Mouse (Mus musculus) cerebellum, adult 2 months (tissue): Measurements from ENCODE around the gene Cdr2l.

Source experiments
- CTCF ChIP-seq: fragments of 200-500 bp; IDR thresholded peaks from 2 replicates; pipeline ENCODE4 v1.5.1; 2011; ENCODE audit warnings: low read depth, mild to moderate bottlenecking, control low read depth, low read length, moderate library complexity, borderline replicate concordance; ENCODE audit not compliant: insufficient read depth
- POLR2A ChIP-seq: fragments of 200-500 bp; IDR thresholded peaks from 2 replicates; pipeline ENCODE4 v1.6.1; 2011; ENCODE audit warnings: low read length, control low read depth, borderline replicate concordance; ENCODE audit not compliant: insufficient read depth

- TF ChIP-seq CTCF = no peak
- no peak for TF ChIP-seq POLR2A
Observed at GRCm38 (mm10) chr11:115359293-115359692, 22.4 kb upstream of the Cdr2l start.
